8 mouse cellular contexts compared by ENCODE assay signal in the genomic region with DNA sequence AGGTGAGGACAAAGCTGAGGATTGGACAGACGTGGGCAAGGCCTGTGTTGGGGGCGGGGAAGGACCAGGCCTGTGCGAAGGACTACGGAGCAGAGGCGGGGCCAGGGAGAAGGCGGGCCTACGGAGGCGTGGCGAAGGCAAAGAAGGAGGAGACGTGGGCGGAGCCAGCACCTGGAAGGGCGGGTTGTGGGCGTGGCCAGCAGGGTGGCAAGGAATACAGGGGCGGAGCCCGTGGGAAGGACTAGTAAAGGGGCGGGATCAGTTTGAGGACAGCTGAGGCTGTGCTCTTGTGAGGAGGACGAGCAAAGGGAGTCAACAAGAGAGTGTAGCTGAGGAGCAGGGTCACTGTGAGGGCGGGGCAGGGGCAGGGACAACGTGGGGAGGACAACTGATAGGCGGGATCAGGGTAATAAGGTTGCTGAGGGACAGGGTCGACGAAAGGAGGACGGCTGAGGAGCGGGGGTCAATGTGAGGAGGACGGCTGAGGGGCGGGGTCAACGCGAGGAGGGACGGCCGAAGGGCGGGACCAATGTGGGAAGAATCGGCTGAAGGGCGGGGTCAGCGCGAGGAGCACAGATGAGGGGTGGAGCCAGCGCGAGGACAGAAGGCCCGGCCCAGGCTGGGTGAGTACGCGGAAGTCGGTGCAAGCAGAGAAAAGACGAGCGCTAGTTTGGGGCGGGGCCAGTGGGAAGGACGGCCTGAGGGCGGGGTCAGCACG. TPM values are rescaled to one million over a fixed set of nuclear protein-coding genes. Genes with fewer than 3 reads are reported as not detected.
DNase-seq lines count a peak whose midpoint lies in the region; ATAC-seq lines count a peak whose summit lies in the region.

No protein-coding gene starts in this region.

- no peaks in the 10 kb centered on the region for H3K9me3 ChIP-seq in intestine, embryonic 14.5 days (ENCODE audit: control insufficient read depth, low read length)

- intact Hi-C loops in left cerebral cortex, postnatal 14 days (cut with DNase I): no loop called here

- peak overlapping the region; percentile 32 for H3K9ac ChIP-seq in intestine, embryonic 14.5 days (ENCODE audit: low read length)

- ATAC-seq in intestine, embryonic 14.5 days (replicated peaks; ENCODE audit: low FRiP score, low TSS enrichment, low read depth): peak; percentile 91

- peaks cover 28% of the 10 kb centered on the region for H3K27me3 ChIP-seq in intestine, embryonic 14.5 days (replicated peaks; ENCODE audit: control insufficient read depth, insufficient read depth, low read length)

- DNase-seq in adrenal gland, adult 18-20 months (ENCODE audit: low spot score in 2 of 2): peak; percentile 100
- DNase-seq in embryo, embryonic 11 days: peak; percentile 99
- DNase-seq in gastrocnemius, postnatal 25 days: peak; percentile 99
- DNase-seq in intestine, embryonic 14.5 days (ENCODE audit: low spot score): peak; percentile 100
- DNase-seq in left cerebral cortex, postnatal 14 days (ENCODE audit: low spot score in 2 of 2): peak; percentile 97 to 99
- DNase-seq in mesoderm, embryonic 11.5 days (ENCODE audit: low read depth, low spot score): peak; percentile 98
- peak; percentile 97 to 98 for DNase-seq in right cerebral cortex, postnatal 36 days (ENCODE audit: low spot score in 2 of 2)
- DNase-seq in yolk sac, embryonic 10.5 days (ENCODE audit: low spot score): peak; percentile 100

- H3K4me2 ChIP-seq in intestine, embryonic 14.5 days (ENCODE audit: low read length): peak overlapping the region; percentile 90

- H3K4me3 ChIP-seq in intestine, embryonic 14.5 days (ENCODE audit: low read depth, low read length): peak overlapping the region; percentile 62

- whole genome bisulfite sequencing in intestine, embryonic 14.5 days: under 1% methylated on average over 45 of the region's 47 CpGs

- peaks cover 29% of the 10 kb centered on the region for H3K4me1 ChIP-seq in intestine, embryonic 14.5 days (replicated peaks; ENCODE audit: control insufficient read depth, insufficient read depth, low read length)

- peak overlapping the region; percentile 64; the same call in 1 of the 2 replicates for H3K27ac ChIP-seq in intestine, embryonic 14.5 days (ENCODE audit: low read depth)

- no peaks in the 10 kb centered on the region for H3K36me3 ChIP-seq in intestine, embryonic 14.5 days (ENCODE audit: control insufficient read depth, insufficient read depth, low read length)

RNA-seq across cellular contexts. Expression of gene Zfpm1, which starts 0.5 kb away (rescaled TPM):
- 10 to 100 TPM; 11.8 to 14.2 TPM for total RNA-seq in adrenal gland, adult 18-20 months (2021)
- 1 to 10 TPM; 8.5 to 8.8 TPM for total RNA-seq in gastrocnemius, postnatal 25 days (2021)
- polyA plus RNA-seq in intestine, embryonic 14.5 days (2014; fragmentation: Nextera tagmentation; extraction: Ambion mirVana): 4.2 and 6.4 TPM in 2 replicates
- 10 to 100 TPM; 20.4 to 25.2 TPM for total RNA-seq in left cerebral cortex, postnatal 14 days (2021)

Comparison
In these comparisons a context has a peak if more than half of its experiments do, and no peak if none do; other contexts are left out.
1. Peak in every context shown above with its lines: DNase-seq, ATAC-seq, H3K4me3 ChIP-seq and H3K27ac ChIP-seq.